Mouse (Mus musculus): ENCODE measurements at regions not wholly inside any gene's neighbourhood (a gene's known extent, or its start where the extent isn't known, plus 50 kb on each side); places are given as distances from the start of the nearest gene placed in this dataset.
A peak's percentile ranks its signal among the peaks of the same experiment; 100 is the strongest.

DNA sequence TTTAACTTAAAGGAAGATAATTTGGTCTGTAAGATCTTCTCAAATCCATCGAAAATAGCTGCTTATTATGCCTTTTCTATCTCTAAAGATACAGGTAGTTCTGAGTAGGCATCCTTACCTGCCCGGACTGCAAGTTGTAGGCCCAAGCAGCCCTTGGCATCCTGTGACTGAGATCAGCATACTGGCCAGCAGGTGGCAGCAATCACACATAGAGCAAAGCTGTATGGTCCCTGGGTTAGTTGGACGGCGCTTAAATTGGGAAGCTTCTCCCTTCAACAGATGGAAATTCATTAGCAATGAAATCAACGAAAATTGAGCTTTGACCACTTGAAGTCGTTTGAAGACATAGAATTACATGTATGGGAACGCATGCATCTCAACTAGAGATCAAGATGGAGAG lies 61.0 kb downstream of the Ccng2 start:
- Histone ChIP-seq H3K27me3 (ENCODE audit: control insufficient read depth, insufficient read depth, low read length) (no peaks in the 10 kb centered on the region), H3K9ac (ENCODE audit: low read length) (no peak overlapping the region), H3K9me3 (ENCODE audit: control insufficient read depth, low read length) (no peaks in the 10 kb centered on the region), H3K4me1 (replicated peaks; ENCODE audit: control insufficient read depth, insufficient read depth, low read length) (no peaks in the 10 kb centered on the region), H3K27ac (ENCODE audit: low read depth, low read length) (no peak overlapping the region), H3K36me3 (ENCODE audit: control insufficient read depth, insufficient read depth, low read length) (no peaks in the 10 kb centered on the region), H3K4me3 (ENCODE audit: low read depth, low read length) (no peak overlapping the region), H3K4me2 (ENCODE audit: low read depth, low read length, severe bottlenecking) (no peak overlapping the region)
- WGBS = 27% methylated on average over 7 of the region's 7 CpGs
- peak; percentile 67 for DNase-seq (ENCODE audit: low spot score)
- no peak for ATAC-seq (replicated peaks; ENCODE audit: low FRiP score)

- no peak for ATAC-seq (replicated peaks; ENCODE audit: low FRiP score)
- Histone ChIP-seq H3K4me3 (ENCODE audit: low read depth, low read length) (no peak overlapping the region), H3K9me3 (ENCODE audit: control insufficient read depth, low read length) (no peaks in the 10 kb centered on the region), H3K27ac (ENCODE audit: low read depth, low read length) (no peak overlapping the region), H3K4me1 (replicated peaks; ENCODE audit: control insufficient read depth, insufficient read depth, low read length) (no peaks in the 10 kb centered on the region), H3K9ac (ENCODE audit: low read length) (no peak overlapping the region), H3K36me3 (ENCODE audit: control insufficient read depth, insufficient read depth, low read length) (no peaks in the 10 kb centered on the region), H3K27me3 (ENCODE audit: control insufficient read depth, insufficient read depth, low read length) (no peaks in the 10 kb centered on the region), H3K4me2 (ENCODE audit: low read depth, low read length, severe bottlenecking) (no peak overlapping the region)
- WGBS = 73% methylated on average over 2 of the region's 2 CpGs
- no peak for DNase-seq (ENCODE audit: low spot score)
Observed at GRCm38 (mm10) chr5:93330851-93331250, 63.8 kb downstream of the Ccng2 start.

DNA sequence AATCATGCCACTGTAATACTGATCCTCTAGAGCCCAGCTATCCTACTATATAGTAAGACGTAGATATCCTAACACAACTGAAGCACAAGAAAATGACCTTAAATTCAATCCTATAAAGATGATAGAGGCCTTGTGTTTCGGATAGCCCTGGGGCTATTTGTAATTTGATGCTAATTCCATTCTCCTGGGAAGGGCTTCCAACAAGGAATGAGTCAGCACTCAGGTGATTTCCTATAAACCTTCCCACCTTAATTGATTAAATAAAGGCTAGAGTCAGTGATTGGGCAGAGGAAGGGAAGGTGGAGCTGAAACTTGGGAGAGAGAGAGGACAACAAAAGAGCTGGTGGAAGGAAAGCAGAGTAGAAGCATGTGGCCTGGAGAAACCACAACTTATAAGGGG lies 86.0 kb downstream of the Ccng2 start:
- H3K4me3 ChIP-seq (ENCODE audit: low read depth, low read length) = no peak overlapping the region
- no peaks in the 10 kb centered on the region for H3K4me1 ChIP-seq (replicated peaks; ENCODE audit: control insufficient read depth, insufficient read depth, low read length)
- 85% methylated on average over 2 of the region's 2 CpGs for WGBS
- DNase-seq (ENCODE audit: low spot score) (no peak), ATAC-seq (replicated peaks; ENCODE audit: low FRiP score) (no peak)
- no peaks in the 10 kb centered on the region for H3K36me3 ChIP-seq (ENCODE audit: control insufficient read depth, insufficient read depth, low read length)
- no peak overlapping the region for H3K4me2 ChIP-seq (ENCODE audit: low read depth, low read length, severe bottlenecking)
- no peak overlapping the region for H3K9ac ChIP-seq (ENCODE audit: low read length)
- H3K27me3 ChIP-seq (ENCODE audit: control insufficient read depth, insufficient read depth, low read length) = no peaks in the 10 kb centered on the region
- H3K9me3 ChIP-seq (ENCODE audit: control insufficient read depth, low read length) = no peaks in the 10 kb centered on the region; the same call in 1 of the 2 replicates
- no peak overlapping the region for H3K27ac ChIP-seq (ENCODE audit: low read depth, low read length)
